Mouse (Mus musculus): Measurements from ENCODE around the gene Scd4. TPM values are rescaled to one million over a fixed set of nuclear protein-coding genes. Genes with fewer than 3 reads are reported as not detected.
A peak's percentile ranks its signal among the peaks of the same experiment; 100 is the strongest.

Scd4 gene
- polyA plus RNA-seq, 1 experiment from 2014 or later: 0.18 TPM

DNA sequence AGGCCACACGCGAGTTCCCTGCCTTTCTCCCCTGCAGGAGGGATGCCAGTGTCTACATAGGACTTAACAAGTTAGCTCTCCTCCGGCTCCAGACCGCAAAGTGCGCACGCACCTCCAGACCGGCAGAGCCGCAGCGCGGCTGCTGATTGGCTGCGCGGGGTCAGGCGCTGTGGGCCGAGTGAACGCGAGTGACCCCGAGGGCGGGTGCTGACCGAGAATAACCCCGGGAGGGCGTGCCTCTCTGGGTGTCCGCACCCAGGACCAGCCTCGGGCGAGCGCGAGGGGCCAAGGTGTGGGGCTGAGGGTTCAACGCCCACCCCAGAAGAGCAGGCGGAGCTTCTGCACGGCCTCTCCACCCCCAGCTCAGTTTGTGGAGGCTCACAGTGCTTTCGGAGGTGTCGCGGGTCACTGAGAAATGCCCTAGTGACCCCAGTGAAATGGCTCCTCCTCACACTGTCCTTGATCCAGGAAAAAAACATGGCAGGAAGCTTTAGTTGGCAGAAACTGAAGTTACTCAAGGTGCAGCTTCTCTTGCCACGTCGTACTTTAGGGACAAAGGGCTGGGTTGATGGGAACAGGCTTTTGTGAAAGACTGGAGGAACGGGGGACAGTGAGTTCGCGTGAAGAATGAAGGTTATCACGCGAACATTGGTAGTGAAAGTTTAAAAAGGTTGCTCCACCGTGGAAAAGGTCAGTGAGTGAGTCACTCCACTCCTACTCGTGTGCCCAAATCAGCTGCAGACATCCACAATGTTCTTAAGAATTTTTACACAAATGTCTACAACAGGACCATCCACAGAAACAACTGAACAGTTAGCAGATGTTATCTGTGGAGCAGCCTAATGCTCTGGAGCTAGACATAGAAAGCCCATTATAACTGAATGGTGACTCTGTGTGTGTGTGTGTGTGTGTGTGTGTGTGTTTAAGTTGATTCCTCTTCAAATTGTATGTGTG, 55.9 kb downstream of the Scd4 start:
- H3K4me3 ChIP-seq (ENCODE audit: low read depth, low read length): peak overlapping the region; percentile 52
- H3K4me1 ChIP-seq (ENCODE audit: control insufficient read depth, insufficient read depth, low read length): peaks cover 12% of the 10 kb centered on the region; the same call in 1 of the 2 replicates
- H3K27me3 ChIP-seq (ENCODE audit: control insufficient read depth, insufficient read depth, low read depth, low read length): no peaks in the 10 kb centered on the region
- no peaks in the 10 kb centered on the region for H3K36me3 ChIP-seq (ENCODE audit: control insufficient read depth, insufficient read depth, low read length)
- H3K9me3 ChIP-seq (replicated peaks; ENCODE audit: control insufficient read depth, low read length, poor library complexity, severe bottlenecking): no peaks in the 10 kb centered on the region
- peak overlapping the region; percentile 77 for H3K4me2 ChIP-seq (ENCODE audit: low read length)
- peak overlapping the region; percentile 68 for H3K27ac ChIP-seq (ENCODE audit: low read length)
- WGBS: 3% methylated on average over 41 of the region's 41 CpGs
- H3K9ac ChIP-seq (ENCODE audit: low read depth, low read length): peak overlapping the region; percentile 70
- ATAC-seq: peak; percentile 96

DNA sequence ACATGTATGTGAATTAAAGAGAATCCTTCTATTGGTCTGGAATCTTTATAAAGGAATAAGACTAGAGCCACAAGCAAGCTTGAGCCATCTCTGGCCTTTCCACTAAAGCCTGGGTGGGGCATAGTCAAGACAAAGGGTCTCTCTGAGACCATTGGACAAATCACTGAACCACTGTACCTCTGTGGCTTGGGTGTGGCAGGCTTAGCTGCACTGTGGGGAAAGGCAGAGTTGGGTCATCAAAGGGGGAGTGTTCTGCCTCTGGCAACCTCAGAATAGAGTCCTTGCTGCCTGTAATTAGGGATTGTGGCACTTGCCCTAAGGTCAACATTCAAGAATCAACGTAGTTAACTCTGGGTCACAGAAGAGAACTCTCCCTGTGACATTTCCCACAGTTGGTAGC, 56.6 kb downstream of the Scd4 start:
- WGBS: 26% methylated on average over 1 of the region's 1 CpGs
- no peak overlapping the region for H3K4me3 ChIP-seq (ENCODE audit: low read depth, low read length)
- peaks cover 12% of the 10 kb centered on the region; the same call in 1 of the 2 replicates for H3K4me1 ChIP-seq (ENCODE audit: control insufficient read depth, insufficient read depth, low read length)
- no peaks in the 10 kb centered on the region for H3K27me3 ChIP-seq (ENCODE audit: control insufficient read depth, insufficient read depth, low read depth, low read length)
- ATAC-seq: no peak
- H3K9me3 ChIP-seq (replicated peaks; ENCODE audit: control insufficient read depth, low read length, poor library complexity, severe bottlenecking): no peaks in the 10 kb centered on the region
- H3K4me2 ChIP-seq (ENCODE audit: low read length): 0 out of 2 replicates have a peak overlapping the region, but pooled peaks have one; percentile 77
- H3K9ac ChIP-seq (ENCODE audit: low read depth, low read length): no peak overlapping the region
- H3K27ac ChIP-seq (ENCODE audit: low read length): no peak overlapping the region
- no peaks in the 10 kb centered on the region for H3K36me3 ChIP-seq (ENCODE audit: control insufficient read depth, insufficient read depth, low read length)

DNA sequence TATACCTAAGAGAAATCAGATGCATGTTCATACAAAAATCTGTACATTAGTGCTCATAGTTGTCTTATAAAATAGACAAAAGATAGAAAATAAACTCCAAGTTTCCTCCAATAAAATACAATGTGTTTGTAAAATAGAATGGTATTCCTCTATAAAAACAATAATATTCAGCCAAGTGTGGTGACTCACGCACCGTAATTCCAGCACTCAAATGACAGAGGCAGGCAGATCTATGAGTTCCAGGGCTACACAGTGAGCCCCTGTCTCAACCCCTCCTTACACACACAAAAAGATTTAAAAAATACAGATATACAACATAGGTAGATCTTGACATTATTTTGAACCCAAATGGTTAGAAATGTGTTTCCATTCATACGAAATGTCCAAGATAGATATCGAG, 59.0 kb downstream of the Scd4 start:
- no peaks in the 10 kb centered on the region for H3K9me3 ChIP-seq (replicated peaks; ENCODE audit: control insufficient read depth, low read length, poor library complexity, severe bottlenecking)
- no peak overlapping the region for H3K4me2 ChIP-seq (ENCODE audit: low read length)
- no peak overlapping the region for H3K4me3 ChIP-seq (ENCODE audit: low read depth, low read length)
- H3K9ac ChIP-seq (ENCODE audit: low read depth, low read length): no peak overlapping the region
- H3K27me3 ChIP-seq (ENCODE audit: control insufficient read depth, insufficient read depth, low read depth, low read length): no peaks in the 10 kb centered on the region
- peaks cover 12% of the 10 kb centered on the region; the same call in 1 of the 2 replicates for H3K4me1 ChIP-seq (ENCODE audit: control insufficient read depth, insufficient read depth, low read length)
- no peak overlapping the region for H3K27ac ChIP-seq (ENCODE audit: low read length)
- no peak for ATAC-seq
- 95% methylated on average over 4 of the region's 4 CpGs for WGBS
- peaks cover 5% of the 10 kb centered on the region; the same call in 1 of the 2 replicates for H3K36me3 ChIP-seq (ENCODE audit: control insufficient read depth, insufficient read depth, low read length)

DNA sequence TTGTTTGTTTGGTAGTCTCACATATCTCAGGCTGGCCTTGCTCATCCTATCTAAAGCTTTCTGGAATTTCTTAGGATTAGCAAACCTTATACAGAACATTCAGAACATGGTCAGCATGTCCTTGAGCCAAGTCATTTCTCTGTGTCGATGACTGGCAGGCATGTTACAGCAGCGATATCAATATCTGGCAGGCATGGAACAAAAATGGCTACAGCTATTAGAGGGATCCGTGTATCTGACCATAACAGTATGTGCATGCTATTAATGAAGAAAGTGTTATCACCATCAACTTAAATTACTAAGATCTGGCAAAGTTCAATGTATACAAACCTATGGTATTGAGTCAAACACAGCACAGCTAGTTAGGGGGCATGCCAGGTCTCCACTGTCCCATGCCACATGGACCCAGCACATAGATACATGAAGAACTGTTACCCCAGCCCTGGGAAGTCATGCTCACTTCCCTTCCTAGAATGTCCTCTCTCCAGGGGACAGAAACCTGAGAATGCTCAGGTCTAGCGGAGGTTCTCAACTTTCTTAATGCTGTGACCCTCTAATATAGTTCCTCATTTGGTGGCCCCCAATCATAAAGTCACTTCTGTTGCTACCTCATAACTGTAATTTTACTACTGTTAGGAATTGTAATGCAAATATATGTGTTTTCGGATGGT, 59.6 kb downstream of the Scd4 start:
- Histone ChIP-seq H3K9ac (ENCODE audit: low read depth, low read length) (no peak overlapping the region), H3K4me2 (ENCODE audit: low read length) (no peak overlapping the region), H3K4me3 (ENCODE audit: low read depth, low read length) (no peak overlapping the region), H3K4me1 (ENCODE audit: control insufficient read depth, insufficient read depth, low read length) (peaks cover 12% of the 10 kb centered on the region; the same call in 1 of the 2 replicates), H3K36me3 (ENCODE audit: control insufficient read depth, insufficient read depth, low read length) (peaks cover 7% of the 10 kb centered on the region; the same call in 1 of the 2 replicates), H3K27me3 (ENCODE audit: control insufficient read depth, insufficient read depth, low read depth, low read length) (no peaks in the 10 kb centered on the region), H3K27ac (ENCODE audit: low read length) (no peak overlapping the region), H3K9me3 (replicated peaks; ENCODE audit: control insufficient read depth, low read length, poor library complexity, severe bottlenecking) (no peaks in the 10 kb centered on the region)
- WGBS: 87% methylated on average over 5 of the region's 5 CpGs
- no peak for ATAC-seq

DNA sequence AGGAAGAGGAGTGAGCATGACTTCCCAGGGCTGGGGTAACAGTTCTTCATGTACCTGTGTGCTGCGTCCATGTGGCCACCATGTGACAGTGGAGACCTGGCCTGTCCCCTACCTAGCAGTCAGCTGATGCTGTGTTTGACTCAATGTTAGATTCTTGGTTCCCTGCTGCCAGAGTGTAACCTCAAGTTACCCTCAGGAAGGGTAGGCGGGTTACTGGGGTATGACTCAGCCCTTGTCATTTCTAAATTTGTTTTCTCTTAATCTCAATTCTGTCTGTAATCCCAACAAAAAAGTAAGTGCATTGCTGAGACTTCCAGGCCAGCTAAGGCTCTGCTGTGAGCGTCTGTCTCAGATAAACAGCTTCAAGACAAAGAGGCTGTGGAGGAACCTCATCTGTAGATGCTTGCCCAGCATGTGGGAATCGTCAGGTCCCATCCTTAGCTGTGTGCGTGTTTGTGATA, 61.1 kb downstream of the Scd4 start:
- no peak overlapping the region for H3K4me3 ChIP-seq (ENCODE audit: low read depth, low read length)
- H3K9ac ChIP-seq (ENCODE audit: low read depth, low read length): no peak overlapping the region
- H3K36me3 ChIP-seq (ENCODE audit: control insufficient read depth, insufficient read depth, low read length): peaks cover 12% of the 10 kb centered on the region; the same call in 1 of the 2 replicates
- no peak overlapping the region for H3K4me2 ChIP-seq (ENCODE audit: low read length)
- H3K27me3 ChIP-seq (ENCODE audit: control insufficient read depth, insufficient read depth, low read depth, low read length): no peaks in the 10 kb centered on the region
- 89% methylated on average over 5 of the region's 5 CpGs for WGBS
- no peak overlapping the region for H3K27ac ChIP-seq (ENCODE audit: low read length)
- H3K9me3 ChIP-seq (replicated peaks; ENCODE audit: control insufficient read depth, low read length, poor library complexity, severe bottlenecking): no peaks in the 10 kb centered on the region
- H3K4me1 ChIP-seq (ENCODE audit: control insufficient read depth, insufficient read depth, low read length): peaks cover 6% of the 10 kb centered on the region; the same call in 1 of the 2 replicates
- no peak for ATAC-seq

DNA sequence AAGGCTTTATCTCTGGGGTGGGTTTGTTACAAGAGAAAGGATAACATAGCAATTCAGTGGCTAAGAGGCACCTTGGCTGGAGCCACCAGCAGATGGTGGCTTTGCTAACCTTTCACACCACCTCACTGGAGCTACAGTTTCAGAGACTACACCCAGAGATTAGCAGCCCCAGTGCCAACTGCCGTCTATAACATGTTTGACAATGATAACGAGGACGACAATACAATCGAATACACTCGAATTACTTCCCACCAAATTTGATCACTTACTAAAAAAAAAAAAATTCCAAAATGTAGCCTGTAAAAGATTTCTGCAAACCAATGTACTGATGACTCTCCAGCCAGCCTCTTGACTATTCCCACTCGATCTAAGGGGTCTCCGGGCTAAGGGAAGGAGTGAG, 62.1 kb downstream of the Scd4 start:
- WGBS: 91% methylated on average over 7 of the region's 7 CpGs
- Histone ChIP-seq H3K27me3 (ENCODE audit: control insufficient read depth, insufficient read depth, low read depth, low read length) (no peaks in the 10 kb centered on the region), H3K9ac (ENCODE audit: low read depth, low read length) (no peak overlapping the region), H3K9me3 (replicated peaks; ENCODE audit: control insufficient read depth, low read length, poor library complexity, severe bottlenecking) (no peaks in the 10 kb centered on the region), H3K4me1 (ENCODE audit: control insufficient read depth, insufficient read depth, low read length) (no peaks in the 10 kb centered on the region), H3K27ac (ENCODE audit: low read length) (no peak overlapping the region), H3K4me2 (ENCODE audit: low read length) (no peak overlapping the region), H3K4me3 (ENCODE audit: low read depth, low read length) (no peak overlapping the region), H3K36me3 (ENCODE audit: control insufficient read depth, insufficient read depth, low read length) (peaks cover 21% of the 10 kb centered on the region)
- no peak for ATAC-seq

Small RNA genes within 50 kb of the gene (microRNA-seq; reads per million reads assigned to microRNA genes)
- not detected for gene Mir5114

Other genes starting within 250 kb of the Scd4 start
- 65.7 and 65.8 TPM in 2 replicates for gene Chuk, start 225.6 kb upstream of the Scd4 start, polyA plus RNA-seq (2015; fragmentation: Nextera tagmentation; extraction: Ambion mirVana)
- gene Cwf19l1, start 197.2 kb upstream of the Scd4 start, polyA plus RNA-seq (2015; fragmentation: Nextera tagmentation; extraction: Ambion mirVana): 31.1 and 33.3 TPM in 2 replicates
- gene Bloc1s2, start 186.6 kb upstream of the Scd4 start, polyA plus RNA-seq (2015; fragmentation: Nextera tagmentation; extraction: Ambion mirVana): 161 and 164 TPM in 2 replicates
- 0.10 and 0.28 TPM in 2 replicates for gene Pkd2l1, start 140.7 kb upstream of the Scd4 start, polyA plus RNA-seq (2015; fragmentation: Nextera tagmentation; extraction: Ambion mirVana)
- gene Scd3, start 129.8 kb upstream of the Scd4 start, polyA plus RNA-seq (2015; fragmentation: Nextera tagmentation; extraction: Ambion mirVana): 6.9 and 8.1 TPM in 2 replicates
- 281 and 311 TPM in 2 replicates for gene Scd2, start 39.4 kb upstream of the Scd4 start, polyA plus RNA-seq (2015; fragmentation: Nextera tagmentation; extraction: Ambion mirVana)
- 7.1 and 8.9 TPM in 2 replicates for gene Scd1, start 74.8 kb downstream of the Scd4 start, polyA plus RNA-seq (2015; fragmentation: Nextera tagmentation; extraction: Ambion mirVana)
- gene Wnt8b, start 160.4 kb downstream of the Scd4 start, polyA plus RNA-seq (2015; fragmentation: Nextera tagmentation; extraction: Ambion mirVana): 1.2 and 2.1 TPM in 2 replicates
- gene Sec31b, start 212.8 kb downstream of the Scd4 start, polyA plus RNA-seq (2015; fragmentation: Nextera tagmentation; extraction: Ambion mirVana): 0.15 and 0.32 TPM in 2 replicates
- not detected in 2 replicates for gene Gm20538, start 219.7 kb downstream of the Scd4 start, polyA plus RNA-seq (2015; fragmentation: Nextera tagmentation; extraction: Ambion mirVana)
- gene Ndufb8, start 222.3 kb downstream of the Scd4 start, polyA plus RNA-seq (2015; fragmentation: Nextera tagmentation; extraction: Ambion mirVana): 570 and 615 TPM in 2 replicates
- 25.2 and 28.6 TPM in 2 replicates for gene Hif1an, start 229.8 kb downstream of the Scd4 start, polyA plus RNA-seq (2015; fragmentation: Nextera tagmentation; extraction: Ambion mirVana)

Measured in midbrain, embryonic 16.5 days (tissue).